Comparison of ENCODE assay signal across 10 mouse cellular contexts in the genomic region with DNA sequence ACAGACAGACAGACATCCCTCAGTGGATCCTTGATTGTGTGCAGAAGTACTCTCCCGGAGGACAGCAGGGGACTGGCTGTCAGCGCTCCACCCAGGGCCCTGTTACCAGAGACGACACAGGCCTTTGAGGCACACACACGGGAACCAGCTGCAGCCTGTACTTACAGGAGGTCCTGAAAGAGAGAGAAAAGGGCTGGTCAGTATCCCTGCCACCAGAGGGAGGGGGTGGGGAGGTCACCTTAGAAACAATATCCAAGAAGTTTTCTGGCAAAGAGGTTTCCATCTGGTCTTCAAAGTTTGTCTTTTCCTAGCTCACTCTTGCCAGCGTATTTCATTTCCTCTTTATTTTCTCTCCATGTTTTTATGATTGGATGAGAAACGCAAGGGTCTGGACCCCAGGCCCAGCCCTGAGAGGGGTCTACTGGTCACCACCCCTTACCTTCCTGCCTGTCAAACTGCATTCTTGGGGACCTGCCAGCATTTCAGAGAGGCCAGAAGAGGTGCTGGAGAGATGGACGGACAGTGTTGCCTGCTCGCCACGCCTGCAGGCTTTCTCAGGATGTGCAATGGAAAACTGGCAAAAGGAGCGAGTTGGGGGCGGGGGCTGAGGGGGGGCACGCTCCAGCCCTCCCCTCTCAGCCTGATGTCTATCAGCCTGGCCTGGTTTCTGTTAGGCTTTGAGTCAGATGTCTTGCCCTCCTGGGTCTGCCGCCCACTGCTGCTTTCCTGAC. TPM values are rescaled to one million over a fixed set of nuclear protein-coding genes. Genes with fewer than 3 reads are reported as not detected.
DNase-seq lines count a peak whose midpoint lies in the region; ATAC-seq and TF ChIP-seq lines count a peak whose summit lies in the region.
"Had no signal": no experiment of that assay in that cellular context is flagged by ENCODE, and none has a peak within 500 bp of the region (broad histone marks: within the 10 kb centered on the region; RNA-seq: fewer than 3 reads in every experiment).

No protein-coding gene starts in this region.

- no peaks in the 10 kb centered on the region for H3K27me3 ChIP-seq in kidney, embryonic 15.5 days
- no peaks in the 10 kb centered on the region for H3K27me3 ChIP-seq in heart, embryonic 13.5 days (replicated peaks)
- no peaks in the 10 kb centered on the region for H3K27me3 ChIP-seq in limb, embryonic 14.5 days (ENCODE audit: control insufficient read depth, insufficient read depth, low read length)

- no peak overlapping the region for H3K4me3 ChIP-seq in kidney, embryonic 15.5 days (replicated peaks)
- peak overlapping the region; percentile 24; the same call in 1 of the 2 replicates for H3K4me3 ChIP-seq in heart, embryonic 13.5 days
- H3K4me3 ChIP-seq in limb, embryonic 14.5 days (replicated peaks; ENCODE audit: low read length), result no peak overlapping the region

- H3K9ac ChIP-seq in kidney, embryonic 15.5 days, result no peak overlapping the region
- peak overlapping the region; percentile 69 for H3K9ac ChIP-seq in heart, embryonic 13.5 days
- peak overlapping the region; percentile 12; the same call in 1 of the 2 replicates for H3K9ac ChIP-seq in limb, embryonic 14.5 days (ENCODE audit: low read depth, low read length, severe bottlenecking)

- ATAC-seq in kidney, embryonic 15.5 days (replicated peaks; ENCODE audit: low FRiP score), result peak; percentile 68
- ATAC-seq in heart, embryonic 13.5 days (ENCODE audit: extremely low read depth, insufficient number of reproducible peaks, low FRiP score, low TSS enrichment), result peak; percentile 59; the same call in 1 of the 2 replicates
- ATAC-seq in limb, embryonic 14.5 days (ENCODE audit: low FRiP score, low read depth), result peak; percentile 75

- H3K4me1 ChIP-seq in kidney, embryonic 15.5 days, result peaks cover 27% of the 10 kb centered on the region
- peaks cover 47% of the 10 kb centered on the region for H3K4me1 ChIP-seq in heart, embryonic 13.5 days
- peaks cover 23% of the 10 kb centered on the region for H3K4me1 ChIP-seq in limb, embryonic 14.5 days (ENCODE audit: control insufficient read depth, insufficient read depth, low read length)

- peaks cover 9% of the 10 kb centered on the region; the same call in 1 of the 2 replicates for H3K9me3 ChIP-seq in kidney, embryonic 15.5 days (replicated peaks)
- H3K9me3 ChIP-seq in heart, embryonic 13.5 days, result peaks cover 8% of the 10 kb centered on the region
- peaks cover 5% of the 10 kb centered on the region for H3K9me3 ChIP-seq in limb, embryonic 14.5 days (ENCODE audit: control insufficient read depth, low read length)

- peak overlapping the region; percentile 81 for H3K27ac ChIP-seq in kidney, embryonic 15.5 days
- H3K27ac ChIP-seq in heart, embryonic 13.5 days (replicated peaks), result peak overlapping the region; percentile 93
- peak overlapping the region; percentile 72 for H3K27ac ChIP-seq in limb, embryonic 14.5 days (replicated peaks; ENCODE audit: low read depth, low read length)
- H3K27ac ChIP-seq: macrophage had no signal

- no peak for DNase-seq in kidney, adult 18-20 months
- peak; percentile 41 for DNase-seq in embryo, embryonic 10 days (ENCODE audit: low spot score)
- DNase-seq in limb, embryonic 14.5 days (ENCODE audit: low spot score), result peak; percentile 63
- no peak for DNase-seq in layer of hippocampus, postnatal 25 days (ENCODE audit: extremely low spot score in 1 of 2, low spot score in 1 of 2)
- no peak for DNase-seq in testis, postnatal 14 days (ENCODE audit: low spot score)
- no peak for DNase-seq in right cerebral cortex, adult 18-20 months

- TF ChIP-seq POLR2A in limb, embryonic 14.5 days (IDR thresholded peaks at IDR 0.05; ENCODE audit: borderline replicate concordance, extremely low read depth, insufficient read depth, insufficient read length), result no peak

- H3K36me3 ChIP-seq in kidney, embryonic 15.5 days, result 0 out of 2 replicates have a peak, but pooled peaks cover 9% of the 10 kb centered on the region
- H3K36me3 ChIP-seq in heart, embryonic 13.5 days, result peaks cover 20% of the 10 kb centered on the region
- H3K36me3 ChIP-seq in limb, embryonic 14.5 days (ENCODE audit: control insufficient read depth, insufficient read depth, low read length), result no peaks in the 10 kb centered on the region

- WGBS in kidney, embryonic 15.5 days, result 19% methylated on average over 13 of the region's 13 CpGs
- WGBS in heart, embryonic 13.5 days, result 12% methylated on average over 13 of the region's 13 CpGs
- WGBS in limb, embryonic 14.5 days, result 10% methylated on average over 13 of the region's 13 CpGs

- H3K4me2 ChIP-seq in kidney, embryonic 15.5 days, result peak overlapping the region; percentile 41
- peak overlapping the region; percentile 58 for H3K4me2 ChIP-seq in heart, embryonic 13.5 days
- H3K4me2 ChIP-seq in limb, embryonic 14.5 days (replicated peaks; ENCODE audit: low read depth, low read length, severe bottlenecking), result peak overlapping the region; percentile 22

RNA-seq across cellular contexts. Expression of gene Col13a1, which starts 58.8 kb away (rescaled TPM):
- polyA plus RNA-seq in kidney, embryonic 15.5 days (2015; fragmentation: Nextera tagmentation; extraction: Ambion mirVana), result 6.0 and 6.8 TPM in 2 replicates
- 11.1 and 12.5 TPM in 2 replicates for polyA plus RNA-seq in heart, embryonic 13.5 days (2015; fragmentation: Nextera tagmentation; extraction: Ambion mirVana)
- polyA plus RNA-seq in limb, embryonic 14.5 days (2012; rRNA removed), result 7.0 and 10.2 TPM in 2 replicates
- 5.5 and 6.4 TPM in 2 replicates for polyA plus RNA-seq in limb, embryonic 14.5 days (2014; fragmentation: Nextera tagmentation; extraction: Ambion mirVana)
- total RNA-seq in layer of hippocampus, postnatal 25 days (2021), result 1 to 10 TPM in 1 of 2 experiments, under 1 TPM in 1; 0.77 to 1.3 TPM
- total RNA-seq: MEL had no signal
- polyA plus RNA-seq: macrophage had no signal

Comparison
In these comparisons a context has a peak if more than half of its experiments do, and no peak if none do; other contexts are left out.
1. DNase-seq: peak in embryo, embryonic 10 days (single experiment) and limb, embryonic 14.5 days (single experiment); none in kidney, adult 18-20 months (single experiment), layer of hippocampus, postnatal 25 days (0 of 2), testis, postnatal 14 days (single experiment) and right cerebral cortex, adult 18-20 months (single experiment).
2. Peak in every context shown above with its lines, with median percentiles within 50 percentile points of each other: ATAC-seq, H3K27ac ChIP-seq and H3K4me2 ChIP-seq.